Mouse (Mus musculus): ENCODE data around the gene Olfr545.
"Not testable (repeated sequence)": the region's sequence is repeated elsewhere in the genome, so short reads cannot be mapped to it uniquely, and the experiment has no call there.

Gene Olfr545

DNA sequence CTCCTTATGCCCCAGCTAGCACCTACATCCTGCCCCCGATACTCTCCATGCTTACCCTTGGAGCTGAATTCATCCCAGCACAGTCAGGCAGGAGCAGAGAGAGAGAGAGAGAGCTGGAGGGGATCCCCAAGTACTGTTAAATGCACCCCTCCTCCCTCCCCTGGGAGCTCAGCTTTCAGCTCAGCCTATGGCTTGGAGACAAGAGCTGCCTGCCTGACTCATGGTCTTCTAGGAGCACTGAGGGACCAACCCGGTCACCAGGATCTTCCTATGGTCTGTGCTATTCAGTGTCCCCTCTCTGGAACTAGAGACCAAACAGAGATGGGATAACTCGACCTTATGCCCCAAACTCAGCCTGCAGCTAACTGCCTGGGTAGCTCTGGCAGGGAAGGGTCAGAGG, at the start of gene Olfr545:
Gene Olfr545, minus strand, starts transcription at position 101 of the 400 bp plus-strand sequence.
- no peak for DNase-seq (ENCODE audit: low spot score)

DNA sequence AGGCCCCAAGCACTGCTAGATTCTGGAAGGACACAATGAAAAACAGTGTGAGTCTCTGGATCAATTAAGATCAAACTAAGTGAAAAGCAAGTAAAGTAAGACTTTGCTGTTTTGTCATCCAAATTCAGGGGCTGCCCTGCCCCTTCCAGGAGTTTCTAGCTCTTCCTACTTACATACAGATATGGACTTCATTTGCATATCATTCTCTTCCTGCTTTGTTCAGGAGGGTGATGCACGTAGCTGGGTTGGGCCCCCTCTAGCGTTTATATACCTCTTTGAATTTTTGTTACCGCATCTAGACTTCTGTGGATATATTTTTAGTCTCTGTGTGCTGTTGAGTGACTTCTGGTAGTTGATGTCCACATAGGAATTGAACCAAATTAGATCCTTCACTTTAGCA, 41.9 kb upstream of the Olfr545 start:
- no peak for DNase-seq (ENCODE audit: low spot score)

DNA sequence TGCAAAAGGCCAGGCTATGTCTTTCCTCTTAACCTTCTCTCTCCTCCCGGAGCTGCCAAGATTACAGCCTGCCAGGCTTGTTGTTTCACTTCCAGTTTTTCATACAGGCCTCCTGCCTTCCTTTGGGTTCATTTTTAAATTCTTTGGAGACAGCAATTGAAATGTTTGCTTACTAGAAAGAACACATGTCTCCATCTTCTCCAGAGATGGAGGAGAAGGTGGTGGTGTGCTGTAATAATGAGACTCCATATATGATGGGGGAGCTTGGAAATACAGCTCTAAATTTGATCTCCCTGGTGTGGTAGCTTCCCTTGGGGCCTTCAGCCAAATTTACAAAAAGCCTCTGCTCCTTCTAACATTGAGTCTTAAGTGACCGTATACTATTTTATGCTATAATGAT, 41.2 kb upstream of the Olfr545 start, which contains the start of gene Olfr548-ps1:
Gene Olfr548-ps1, plus strand, starts transcription at position 301 of the 400 bp plus-strand sequence.
- no peak for DNase-seq (ENCODE audit: low spot score)

DNA sequence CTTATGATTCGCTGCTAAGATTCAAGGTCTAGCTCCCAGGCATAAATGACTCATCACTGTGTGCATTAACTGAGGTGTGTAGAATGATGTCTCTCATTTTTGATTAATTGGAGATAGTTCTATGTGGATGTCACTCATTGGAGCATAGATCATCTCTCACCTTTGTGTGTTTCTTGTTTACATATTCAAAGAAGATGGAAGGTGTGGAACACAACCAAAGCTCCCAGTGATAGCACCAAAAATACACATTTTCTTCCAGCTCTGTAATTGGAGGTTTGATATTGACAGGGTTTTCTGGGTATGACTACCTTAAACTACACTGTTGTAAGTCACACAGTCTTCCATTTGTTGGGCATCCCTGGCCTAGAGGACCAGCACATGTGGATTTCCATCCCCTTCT, 35.1 kb upstream of the Olfr545 start, which contains the start of gene Olfr547:
Gene Olfr547, plus strand, starts transcription at position 301 of the 400 bp plus-strand sequence.
- DNase-seq (ENCODE audit: low spot score), result no peak

DNA sequence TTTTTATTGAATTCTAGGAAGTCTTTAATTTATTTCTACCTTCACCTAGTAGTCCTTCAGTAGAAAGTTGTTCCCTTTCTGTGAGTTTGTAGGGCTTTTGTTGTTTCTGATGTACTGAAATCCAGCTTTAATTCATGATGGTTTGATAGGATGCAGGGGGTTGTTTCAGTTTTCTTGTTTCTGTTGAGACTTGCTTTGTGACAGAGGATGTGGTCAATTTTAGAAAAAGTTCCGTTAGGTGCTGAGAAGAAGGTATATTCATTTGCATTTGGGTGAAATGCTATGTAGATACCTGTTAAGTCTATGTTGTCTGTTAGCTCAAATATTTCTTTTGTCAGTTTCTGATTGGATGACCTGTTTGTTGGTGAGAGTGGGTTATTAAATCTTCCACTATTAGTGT, 29.7 kb upstream of the Olfr545 start:
- DNase-seq (ENCODE audit: low spot score), result no peak

DNA sequence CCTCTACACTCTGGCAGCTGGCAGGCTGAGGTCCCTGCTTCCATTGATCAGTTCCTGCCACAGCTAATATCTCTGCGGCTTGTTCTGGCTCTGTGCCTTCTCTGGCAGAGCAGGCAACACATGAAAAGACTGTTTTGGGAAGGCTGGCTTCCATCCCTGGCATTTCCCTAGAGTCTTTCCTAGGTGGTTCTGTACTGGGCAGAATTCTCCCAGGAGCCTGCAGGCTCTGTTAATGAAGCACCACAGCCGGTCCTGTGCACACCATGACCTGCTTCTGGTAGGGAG, 17.6 kb upstream of the Olfr545 start:
- no peak for DNase-seq (ENCODE audit: low spot score)

DNA sequence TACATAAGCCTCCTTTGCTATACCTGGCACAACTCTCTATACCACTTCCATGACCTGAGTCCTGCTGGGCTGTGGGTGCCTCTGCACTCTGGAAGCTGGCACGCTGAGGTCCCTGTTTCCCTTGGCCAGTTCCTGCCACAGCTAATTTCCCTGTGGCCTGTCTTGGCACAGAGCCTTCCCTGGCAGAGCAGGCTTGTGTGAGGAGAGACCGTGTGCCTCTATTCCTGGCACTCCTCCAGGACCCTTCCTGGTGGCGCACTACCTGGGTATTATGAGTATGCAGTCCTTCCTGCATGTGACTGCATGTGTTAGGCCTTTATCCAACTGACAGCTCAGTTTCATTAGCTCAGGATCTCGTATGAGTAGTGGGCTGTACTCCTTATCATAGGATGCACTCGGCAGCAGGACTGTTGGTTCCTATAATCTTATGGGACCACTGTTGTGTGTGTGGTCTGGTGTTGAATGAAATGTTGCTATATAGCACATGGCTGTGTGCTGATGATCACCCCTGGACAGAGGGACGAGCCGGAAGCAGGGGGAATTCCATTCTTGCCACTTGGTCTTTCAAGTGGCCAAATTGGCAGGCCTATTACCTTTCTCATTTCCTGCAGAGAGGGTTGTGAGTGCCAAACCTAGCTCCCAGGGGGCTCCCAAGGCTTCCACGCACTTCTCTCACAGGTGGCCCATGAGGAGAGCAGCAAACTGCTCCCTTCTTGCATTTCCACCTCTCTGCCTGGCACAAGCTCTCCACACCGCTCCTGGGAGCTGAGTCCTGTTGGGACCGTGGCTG, 17.1 kb upstream of the Olfr545 start:
- no peak for DNase-seq (ENCODE audit: low spot score)

DNA sequence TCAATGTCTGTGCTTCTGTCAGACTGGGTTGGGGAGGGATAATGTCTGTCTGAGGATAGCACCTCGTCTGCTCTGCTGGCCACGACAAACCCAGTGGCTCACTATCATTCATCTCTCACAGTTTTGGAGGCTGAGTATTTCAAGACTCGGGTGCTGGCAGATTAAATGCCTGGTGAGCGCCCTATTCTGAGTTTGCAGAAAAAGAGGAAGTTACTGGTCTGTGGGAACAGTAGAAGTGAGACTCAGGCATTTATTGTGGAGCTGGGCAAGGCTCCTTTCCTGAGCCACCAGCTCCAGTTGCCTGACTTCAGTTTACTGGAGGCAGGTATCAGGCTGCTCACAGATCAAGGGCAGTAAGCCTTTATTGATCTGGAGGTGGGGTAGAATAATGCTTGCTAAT, 14.8 kb upstream of the Olfr545 start:
- no peak for DNase-seq (ENCODE audit: low spot score)

DNA sequence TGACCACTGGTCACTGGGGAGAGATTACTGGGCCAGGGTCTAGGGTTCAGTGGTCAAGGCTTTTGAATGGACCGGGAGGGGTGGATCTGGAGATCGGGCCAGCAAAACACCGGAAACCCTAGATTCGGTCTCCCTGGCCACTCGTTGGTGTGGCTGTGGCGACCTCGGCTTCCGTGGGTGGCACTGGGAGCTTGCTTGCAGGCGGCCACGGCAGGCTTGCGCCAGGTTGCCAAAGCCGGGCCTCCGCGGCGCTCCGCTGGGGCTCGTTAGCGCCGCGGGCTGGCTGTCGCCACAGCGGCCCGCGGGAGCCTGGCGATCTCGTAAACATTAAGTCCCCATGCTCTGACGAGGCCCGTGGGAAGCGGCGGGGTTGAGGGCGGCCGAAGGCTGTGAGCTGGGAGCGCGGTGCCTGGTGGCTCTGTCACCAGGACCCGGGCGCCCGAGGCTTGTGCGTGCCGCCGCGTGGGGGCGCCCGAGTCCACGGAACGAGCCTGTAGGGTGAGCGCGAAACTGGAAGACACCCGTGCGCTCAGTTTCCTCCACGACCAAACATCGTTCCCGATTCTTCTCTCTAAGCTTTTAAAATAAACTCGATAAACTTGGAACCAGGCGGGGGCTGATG, 13.6 kb upstream of the Olfr545 start:
- DNase-seq (ENCODE audit: low spot score), result peak; percentile 73

DNA sequence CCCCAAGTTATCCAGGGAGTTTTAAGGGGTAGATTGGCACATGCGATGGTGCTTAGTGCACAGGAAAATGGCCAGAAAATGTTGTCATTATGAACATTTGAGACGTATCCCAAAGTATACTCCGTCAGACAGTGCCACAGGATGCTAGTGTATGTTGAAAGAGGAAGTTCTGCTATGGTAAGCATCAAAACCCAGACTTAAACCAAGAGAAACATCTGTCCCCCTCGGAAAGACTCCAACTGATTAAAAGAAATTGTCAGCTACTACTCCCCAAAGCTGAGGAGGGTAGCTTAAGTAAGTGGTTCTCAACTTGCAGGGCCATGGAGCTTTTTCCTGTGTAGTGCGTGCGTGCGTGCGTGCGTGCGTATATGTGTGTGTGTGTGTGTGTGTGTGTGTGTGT, 12.6 kb upstream of the Olfr545 start:
- DNase-seq (ENCODE audit: low spot score), result no peak

DNA sequence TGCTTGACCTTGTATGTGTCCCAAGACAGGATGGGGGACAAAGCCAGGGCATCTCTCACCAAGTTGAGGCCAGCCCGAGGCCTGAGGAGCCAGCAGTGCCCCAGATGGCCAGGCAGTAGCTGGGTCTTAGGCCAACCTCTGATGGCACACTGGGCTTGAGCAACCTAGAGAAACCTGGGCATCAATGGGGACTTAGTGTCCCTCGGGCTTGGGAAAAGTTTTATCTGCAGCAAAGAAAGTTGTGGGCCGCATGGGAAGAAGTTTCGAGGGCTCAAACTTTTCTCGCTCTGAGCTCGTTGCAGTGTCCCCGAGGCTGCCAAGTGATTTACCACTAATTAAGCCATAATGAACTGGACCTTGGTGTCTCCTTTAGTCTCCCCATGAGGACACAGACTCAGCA, 10.4 kb upstream of the Olfr545 start:
- no peak for DNase-seq (ENCODE audit: low spot score)

DNA sequence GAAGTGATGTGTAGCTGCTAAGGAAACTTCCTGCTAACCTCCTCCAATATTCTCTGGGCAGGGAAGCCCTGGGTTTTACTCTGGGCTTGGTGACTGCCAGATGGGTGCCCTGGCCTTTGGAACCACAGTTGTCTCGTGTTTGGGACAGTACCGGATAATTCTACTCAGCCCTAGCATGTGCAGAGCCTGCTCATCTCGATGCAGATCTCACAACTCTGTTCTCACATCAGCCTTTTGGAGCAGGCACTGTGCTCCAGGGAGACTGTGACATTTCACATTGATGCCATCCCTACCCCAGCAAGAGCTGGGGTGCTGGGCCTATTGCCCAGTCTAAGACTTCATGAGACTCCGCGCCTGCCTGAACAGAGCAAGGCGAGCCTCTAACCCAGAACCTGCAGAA, 9.3 kb upstream of the Olfr545 start:
- DNase-seq (ENCODE audit: low spot score), result no peak

DNA sequence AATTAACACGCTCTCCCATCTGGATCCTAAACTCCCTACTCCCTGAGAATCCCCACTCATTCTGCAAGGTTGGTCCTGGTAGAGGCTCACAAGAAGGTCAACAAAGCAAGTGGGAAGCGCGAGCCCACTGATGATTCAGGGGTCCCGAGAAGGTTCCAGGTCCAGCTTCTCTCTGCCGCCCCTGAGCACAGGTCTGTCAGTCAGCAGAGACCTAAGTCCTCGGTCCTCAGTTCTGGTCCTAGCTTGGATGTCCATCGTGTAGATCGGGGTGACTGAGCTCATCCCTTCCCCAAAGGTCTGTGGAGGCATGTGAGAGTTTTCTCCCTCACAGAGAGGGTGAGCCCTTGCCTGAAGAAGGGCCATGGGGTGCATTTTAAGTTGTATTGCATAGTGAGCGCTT, 8.7 kb upstream of the Olfr545 start:
- no peak for DNase-seq (ENCODE audit: low spot score)

DNA sequence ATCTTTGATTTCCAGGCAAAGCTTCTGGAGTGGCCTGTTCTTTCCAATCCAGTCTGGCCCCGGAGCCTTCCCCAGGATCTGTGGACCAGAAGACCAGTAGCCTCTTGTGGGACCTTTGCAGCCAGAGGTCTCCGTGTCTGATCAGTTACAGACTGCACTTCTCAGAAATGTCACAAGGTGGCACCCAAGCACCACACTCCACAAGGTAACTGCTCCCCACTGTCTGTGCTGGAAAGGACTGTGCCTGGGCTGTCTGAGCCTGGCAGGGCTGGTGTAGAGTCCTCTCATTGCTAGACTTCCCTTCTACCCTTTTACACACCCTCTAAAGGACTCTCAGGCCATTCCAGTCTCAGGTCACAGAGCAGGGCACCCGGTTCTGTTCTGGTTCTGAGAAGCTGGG, 7.5 kb upstream of the Olfr545 start:
- DNase-seq (ENCODE audit: low spot score), result peak; percentile 65

DNA sequence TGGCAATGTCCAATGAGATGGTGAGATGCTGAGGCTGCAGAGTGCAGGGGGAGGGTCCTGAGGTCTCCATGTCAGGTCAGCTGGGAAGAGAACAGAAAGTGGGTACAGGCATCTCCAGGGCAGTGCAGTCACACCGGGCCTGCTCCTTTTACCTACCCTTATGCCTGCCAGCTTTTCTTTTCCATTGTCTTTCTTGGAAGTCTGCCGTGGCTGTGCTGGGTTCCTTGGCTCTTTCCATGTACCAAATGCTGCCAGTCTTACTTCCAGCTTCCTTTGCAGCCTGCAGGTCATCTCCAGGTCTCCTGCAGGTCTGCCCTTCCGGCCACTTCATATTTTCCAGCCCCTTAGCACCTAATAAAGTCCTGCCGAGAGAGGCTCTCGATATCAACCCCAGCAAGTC, 2.6 kb upstream of the Olfr545 start:
- no peak for DNase-seq (ENCODE audit: low spot score)

DNA sequence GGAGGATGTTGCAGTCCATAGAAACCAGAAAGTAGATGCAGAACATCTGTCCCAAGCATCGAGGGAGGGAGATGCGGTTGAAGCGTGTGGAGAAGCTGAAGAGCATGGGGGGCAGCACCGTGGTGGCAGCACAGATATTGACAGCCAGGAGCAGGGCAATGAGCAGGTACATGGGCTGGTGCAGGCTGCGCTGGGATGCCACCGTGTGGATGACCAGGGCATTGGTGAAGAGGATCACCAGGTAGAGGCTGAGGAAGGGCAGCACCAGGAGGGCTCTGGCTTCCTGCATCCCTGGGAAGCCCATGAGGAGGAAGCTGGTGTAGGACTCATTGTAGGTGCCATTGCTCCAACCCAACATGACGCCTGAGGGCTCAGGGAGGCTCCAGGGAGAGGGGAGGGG, 5.0 kb downstream of the Olfr545 start:
- DNase-seq (ENCODE audit: low spot score), result not testable (repeated sequence)

DNA sequence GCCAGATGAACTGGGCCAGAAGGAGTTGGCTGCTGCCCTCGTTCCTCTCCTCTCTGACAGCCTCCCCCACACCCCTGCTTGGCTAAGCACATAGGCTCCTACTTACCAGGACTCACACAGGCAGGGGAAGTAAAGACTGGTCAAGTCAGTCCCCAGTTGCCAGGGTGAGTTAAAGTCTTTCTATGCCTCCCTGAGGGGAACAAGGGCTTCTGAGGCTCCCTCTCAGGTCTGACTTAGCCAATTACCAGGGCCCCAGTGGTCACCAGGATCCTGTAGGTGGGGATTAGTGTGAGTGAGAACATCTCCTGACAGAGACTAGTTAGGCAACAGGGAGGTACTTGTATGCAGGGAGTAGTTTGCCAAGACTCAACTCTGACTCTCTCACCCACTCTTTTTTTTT, 11.2 kb downstream of the Olfr545 start, which contains the start of gene Olfr544:
Gene Olfr544, minus strand, starts transcription at position 153 of the 400 bp plus-strand sequence.
- DNase-seq (ENCODE audit: low spot score), result no peak

DNA sequence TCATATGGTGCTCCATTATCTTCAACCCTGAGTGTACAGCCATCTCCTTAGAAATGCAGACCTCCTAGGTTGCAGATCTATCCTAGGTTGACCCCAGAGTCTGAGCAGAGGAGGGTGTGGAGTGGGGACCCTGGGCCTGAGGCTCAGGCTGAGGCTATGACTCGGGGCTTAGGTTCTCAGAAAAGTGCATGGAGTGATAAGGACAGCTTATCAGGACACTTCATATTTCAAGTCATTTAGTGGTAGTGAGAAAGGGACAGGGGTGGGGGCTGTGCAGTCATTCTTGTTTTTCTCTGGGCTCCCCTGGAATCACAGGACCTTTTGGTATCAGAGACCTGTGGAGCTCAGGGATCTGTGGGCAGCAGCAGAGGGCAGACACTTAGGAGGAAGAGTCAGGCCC, 13.3 kb downstream of the Olfr545 start:
- DNase-seq (ENCODE audit: low spot score), result no peak

DNA sequence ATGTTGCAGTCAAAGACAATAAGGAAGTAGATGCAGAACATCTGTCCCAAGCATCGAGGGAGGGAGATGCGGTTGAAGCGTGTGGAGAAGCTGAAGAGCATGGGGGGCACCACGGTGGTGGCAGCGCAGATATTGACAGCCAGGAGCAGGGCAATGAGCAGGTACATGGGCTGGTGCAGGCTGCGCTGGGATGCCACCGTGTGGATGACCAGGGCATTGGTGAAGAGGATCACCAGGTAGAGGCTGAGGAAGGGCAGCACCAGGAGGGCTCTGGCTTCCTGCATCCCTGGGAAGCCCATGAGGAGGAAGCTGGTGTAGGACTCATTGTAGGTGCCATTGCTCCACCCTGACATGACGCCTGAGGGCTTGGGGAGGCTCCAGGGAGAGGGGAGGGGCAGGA, 14.6 kb downstream of the Olfr545 start:
- DNase-seq (ENCODE audit: low spot score), result not testable (repeated sequence)

DNA sequence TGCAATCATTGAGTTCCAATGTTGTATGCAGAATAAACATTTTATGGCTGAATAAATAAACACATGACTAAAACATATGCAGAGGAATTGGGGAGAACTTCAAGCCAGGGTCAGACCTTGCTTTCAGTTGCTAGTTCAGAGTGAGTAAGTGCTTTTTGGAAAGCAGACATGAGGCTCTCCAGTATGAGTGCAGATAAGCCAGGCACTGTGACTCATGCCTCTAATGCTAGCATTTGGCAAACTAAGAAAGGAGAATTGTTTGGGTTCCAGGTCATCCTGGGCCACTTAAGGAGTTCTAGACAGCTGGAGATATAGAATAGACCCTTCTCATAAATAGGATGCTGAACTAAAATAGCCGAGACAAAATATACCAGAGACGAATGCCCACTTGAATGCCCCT, 15.7 kb downstream of the Olfr545 start:
- no peak for DNase-seq (ENCODE audit: low spot score)

DNA sequence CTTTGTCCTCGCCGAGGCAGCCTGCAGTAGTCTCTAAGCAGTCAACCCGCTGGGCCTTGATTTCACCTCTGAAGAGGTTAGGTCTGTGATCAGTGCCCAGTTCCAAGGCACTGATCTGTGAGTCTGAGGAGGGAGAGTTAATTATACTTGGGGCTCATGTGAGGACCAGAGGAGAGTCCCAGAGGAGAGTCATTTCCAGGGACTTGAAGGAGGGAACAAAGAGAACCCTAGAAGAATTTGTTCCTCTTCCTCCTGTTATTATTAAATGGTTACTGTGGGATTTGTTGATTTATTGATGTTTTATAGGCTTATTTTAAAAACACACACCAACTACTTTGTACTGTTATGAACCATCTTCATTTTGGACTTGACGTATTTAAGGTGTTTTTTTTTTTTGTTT, 17.8 kb downstream of the Olfr545 start, which contains the start of gene Olfr543:
Gene Olfr543, minus strand, starts transcription at position 101 of the 400 bp plus-strand sequence.
- DNase-seq (ENCODE audit: low spot score), result no peak

DNA sequence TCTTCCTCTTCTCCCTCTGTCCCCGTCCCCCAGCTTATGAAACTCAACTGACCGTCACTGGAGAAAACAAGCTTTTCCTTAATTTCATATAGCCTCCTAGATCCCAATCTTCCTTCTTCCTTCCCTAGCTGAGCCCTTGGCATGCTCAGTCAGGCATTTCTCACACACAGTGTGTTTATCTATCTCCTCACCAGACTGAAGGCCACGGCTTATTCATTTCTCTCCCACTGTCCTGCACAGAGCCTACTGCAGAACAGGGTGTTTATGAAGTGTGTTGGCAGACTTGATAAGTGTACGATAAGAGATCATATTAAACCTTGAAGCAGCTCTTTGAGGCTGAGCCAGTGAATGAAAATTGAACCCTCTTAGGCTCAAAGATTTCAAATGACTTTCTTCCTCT, 18.6 kb downstream of the Olfr545 start:
- DNase-seq (ENCODE audit: low spot score), result no peak

DNA sequence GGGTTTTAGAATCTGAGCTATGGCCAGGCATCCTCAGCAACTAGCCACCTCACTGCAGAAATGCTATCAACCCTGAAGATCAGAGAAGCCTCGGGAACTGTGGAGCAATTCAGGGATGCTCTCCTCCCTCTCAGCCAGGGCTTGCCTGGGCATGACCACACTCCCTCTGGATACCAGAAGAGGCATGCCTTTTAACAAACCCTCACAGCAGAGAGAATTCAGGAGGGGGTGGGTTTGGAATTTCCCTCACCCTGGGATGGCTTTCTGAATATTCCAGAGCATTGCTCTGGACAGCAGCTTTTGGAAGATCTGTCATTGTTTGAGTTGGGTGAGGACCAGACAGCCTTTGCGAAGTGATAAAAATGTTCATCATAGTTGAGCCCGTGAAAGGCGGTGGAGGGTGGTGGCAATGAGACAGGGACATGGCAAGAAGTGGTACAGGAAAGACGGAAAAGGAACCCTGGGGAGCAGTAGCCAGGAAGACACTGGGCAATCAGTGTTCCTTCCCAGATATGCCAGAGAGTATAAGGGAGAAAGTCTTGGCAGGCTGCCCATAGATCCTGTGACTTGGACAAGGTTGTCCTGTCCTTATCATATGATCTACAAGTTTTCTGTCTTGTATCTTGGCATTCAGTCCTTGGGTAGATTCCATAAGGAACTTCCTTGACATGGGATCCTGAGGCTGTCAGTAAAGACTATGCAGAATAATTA, 19.9 kb downstream of the Olfr545 start:
- no peak for DNase-seq (ENCODE audit: low spot score)

Measured in left cerebral cortex, adult 11 months (tissue).